13 mouse cellular contexts compared by ENCODE assay signal in genomic region chr6:88345311-88345710, GRCm38 (mm10).
A peak's percentile ranks its signal among the peaks of the same experiment; 100 is the strongest.
DNase-seq lines count a peak whose midpoint lies in the region; ATAC-seq and TF ChIP-seq lines count a peak whose summit lies in the region.
"Had no signal": no experiment of that assay in that cellular context is flagged by ENCODE, and none has a peak within 500 bp of the region (broad histone marks: within the 10 kb centered on the region; RNA-seq: fewer than 3 reads in every experiment).

No protein-coding gene starts in this region.

- H3K9me3 ChIP-seq in embryonic facial prominence, embryonic 15.5 days (replicated peaks) = no peaks in the 10 kb centered on the region
- H3K9me3 ChIP-seq: hindbrain, embryonic 12.5 days; kidney, embryonic 15.5 days had no signal

- no peak overlapping the region for H3K4me2 ChIP-seq in embryonic facial prominence, embryonic 15.5 days (replicated peaks)
- H3K4me2 ChIP-seq: hindbrain, embryonic 12.5 days; kidney, embryonic 15.5 days had no signal

- DNase-seq in ZHBTc4 (ENCODE audit: low read depth, low spot score) = peak; percentile 52
- DNase-seq in brain, embryonic 14.5 days (ENCODE audit: low read depth) = peak; percentile 29
- peak; percentile 62 to 67 for DNase-seq in cerebellum, postnatal 14 days
- DNase-seq in c-Kit-positive CD71-positive TER-119-positive erythroid progenitor cells, embryonic 14.5 days (ENCODE audit: low spot score) = no peak
- no peak for DNase-seq in adrenal gland, adult 18-20 months (ENCODE audit: low spot score in 2 of 2)
- no peak for DNase-seq in thymus, postnatal 25 days

- peak overlapping the region; percentile 80 for H3K27ac ChIP-seq in embryonic facial prominence, embryonic 15.5 days (replicated peaks)
- H3K27ac ChIP-seq: hindbrain, embryonic 12.5 days; kidney, embryonic 15.5 days; liver, embryonic 14.5 days; stomach, postnatal 0 days had no signal

- H3K27me3 ChIP-seq in embryonic facial prominence, embryonic 15.5 days = no peaks in the 10 kb centered on the region
- H3K27me3 ChIP-seq: hindbrain, embryonic 12.5 days; kidney, embryonic 15.5 days had no signal

- no peak for TF ChIP-seq POLR2A in brain, embryonic 14.5 days (IDR thresholded peaks at IDR 0.05; ENCODE audit: borderline replicate concordance, extremely low read depth, insufficient read depth, insufficient read length, poor library complexity, severe bottlenecking)

- no peak overlapping the region for H3K9ac ChIP-seq in embryonic facial prominence, embryonic 15.5 days
- H3K9ac ChIP-seq: hindbrain, embryonic 12.5 days; kidney, embryonic 15.5 days; liver, embryonic 14.5 days had no signal

- peaks cover 54% of the 10 kb centered on the region for H3K4me1 ChIP-seq in embryonic facial prominence, embryonic 15.5 days

- no peak overlapping the region for H3K4me3 ChIP-seq in embryonic facial prominence, embryonic 15.5 days (replicated peaks)
- H3K4me3 ChIP-seq: hindbrain, embryonic 12.5 days; kidney, embryonic 15.5 days had no signal

- 70% methylated on average over 2 of the region's 2 CpGs for WGBS in embryonic facial prominence, embryonic 15.5 days

- TF ChIP-seq CTCF in brain, embryonic 14.5 days (IDR thresholded peaks at IDR 0.05; ENCODE audit: borderline replicate concordance, extremely low read depth, insufficient read depth, insufficient read length) = no peak

- ATAC-seq in embryonic facial prominence, embryonic 15.5 days (ENCODE audit: insufficient number of reproducible peaks, low FRiP score, low TSS enrichment, low read depth) = no peak
- ATAC-seq: forebrain, embryonic 16.5 days; intestine, embryonic 16.5 days had no signal

- H3K36me3 ChIP-seq in embryonic facial prominence, embryonic 15.5 days = peaks cover 6% of the 10 kb centered on the region; the same call in 1 of the 2 replicates

Comparison
In these comparisons a context has a peak if more than half of its experiments do, and no peak if none do; other contexts are left out.
1. DNase-seq: peak in ZHBTc4 (single experiment), brain, embryonic 14.5 days (single experiment) and cerebellum, postnatal 14 days (2 of 2); none in c-Kit-positive CD71-positive TER-119-positive erythroid progenitor cells, embryonic 14.5 days (single experiment), adrenal gland, adult 18-20 months (0 of 2) and thymus, postnatal 25 days (single experiment).